Mouse (Mus musculus): ENCODE data around the gene Fam19a2. TPM values are rescaled to one million over a fixed set of nuclear protein-coding genes. Genes with fewer than 3 reads are reported as not detected.
A peak's percentile ranks its signal among the peaks of the same experiment; 100 is the strongest.

The Fam19a2 gene
- polyA plus RNA-seq, 1 experiment from 2014 or later, result 38.4 TPM

- Histone ChIP-seq H3K36me3 (no peaks in the 10 kb centered on the region), H3K9me3 (no peaks in the 10 kb centered on the region), H3K4me3 (no peak overlapping the region), H3K4me2 (0 out of 2 replicates have a peak overlapping the region, but pooled peaks have one; percentile 7), H3K27ac (replicated peaks) (no peak overlapping the region), H3K27me3 (no peaks in the 10 kb centered on the region), H3K9ac (no peak overlapping the region), H3K4me1 (replicated peaks) (0 out of 2 replicates have a peak, but pooled peaks cover 3% of the 10 kb centered on the region)
- ATAC-seq (ENCODE audit: low read depth), result no peak
- 47% methylated on average over 6 of the region's 6 CpGs for WGBS
Observed at GRCm38 (mm10) chr10:123398136-123398535, 134.3 kb downstream of the Fam19a2 start.

- no peak for ATAC-seq (ENCODE audit: low read depth)
- 94% methylated on average over 3 of the region's 3 CpGs for WGBS
Observed at GRCm38 (mm10) chr10:123401188-123401587, 137.4 kb downstream of the Fam19a2 start.

GRCm38 (mm10) chr10:123402460-123402859, 138.7 kb downstream of the Fam19a2 start:
- no peaks in the 10 kb centered on the region for H3K36me3 ChIP-seq
- no peak overlapping the region for H3K4me3 ChIP-seq
- H3K4me1 ChIP-seq (replicated peaks), result 0 out of 2 replicates have a peak, but pooled peaks cover 3% of the 10 kb centered on the region
- no peak overlapping the region for H3K9ac ChIP-seq
- H3K9me3 ChIP-seq, result peaks cover 10% of the 10 kb centered on the region; the same call in 1 of the 2 replicates
- H3K4me2 ChIP-seq, result no peak overlapping the region
- ATAC-seq (ENCODE audit: low read depth), result no peak
- no peaks in the 10 kb centered on the region for H3K27me3 ChIP-seq
- no peak overlapping the region for H3K27ac ChIP-seq (replicated peaks)
- WGBS, result 47% methylated on average over 3 of the region's 3 CpGs

More at GRCm38 (mm10) chr10:123401188-123401587, 137.4 kb downstream of the Fam19a2 start:
- Histone ChIP-seq H3K4me2 (no peak overlapping the region), H3K27me3 (no peaks in the 10 kb centered on the region), H3K4me1 (replicated peaks) (0 out of 2 replicates have a peak, but pooled peaks cover 3% of the 10 kb centered on the region), H3K9ac (no peak overlapping the region), H3K4me3 (no peak overlapping the region), H3K27ac (replicated peaks) (no peak overlapping the region), H3K9me3 (peaks cover 7% of the 10 kb centered on the region; the same call in 1 of the 2 replicates), H3K36me3 (no peaks in the 10 kb centered on the region)

GRCm38 (mm10) chr10:123414953-123415352, 151.2 kb downstream of the Fam19a2 start:
- Histone ChIP-seq H3K9me3 (no peaks in the 10 kb centered on the region), H3K36me3 (no peaks in the 10 kb centered on the region), H3K4me3 (no peak overlapping the region), H3K4me1 (replicated peaks) (peaks cover 16% of the 10 kb centered on the region), H3K27ac (replicated peaks) (no peak overlapping the region), H3K4me2 (no peak overlapping the region), H3K27me3 (no peaks in the 10 kb centered on the region), H3K9ac (no peak overlapping the region)
- 90% methylated on average over 1 of the region's 1 CpGs for WGBS
- ATAC-seq (ENCODE audit: low read depth), result no peak

- peak; percentile 61; the same call in 1 of the 2 replicates for ATAC-seq (ENCODE audit: low read depth)
- no peak overlapping the region for H3K4me2 ChIP-seq
Observed at GRCm38 (mm10) chr10:123416024-123416423, 152.2 kb downstream of the Fam19a2 start.

GRCm38 (mm10) chr10:123418616-123419173, 154.9 kb downstream of the Fam19a2 start:
- no peak for ATAC-seq (ENCODE audit: low read depth)
- Histone ChIP-seq H3K9ac (no peak overlapping the region), H3K4me3 (no peak overlapping the region), H3K27ac (replicated peaks) (0 out of 2 replicates have a peak overlapping the region, but pooled peaks have one; percentile 5), H3K27me3 (no peaks in the 10 kb centered on the region), H3K9me3 (peaks cover 5% of the 10 kb centered on the region; the same call in 1 of the 2 replicates), H3K4me2 (no peak overlapping the region), H3K36me3 (no peaks in the 10 kb centered on the region), H3K4me1 (replicated peaks) (peaks cover 16% of the 10 kb centered on the region)
- WGBS, result 62% methylated on average over 7 of the region's 7 CpGs

More at GRCm38 (mm10) chr10:123416024-123416423, 152.2 kb downstream of the Fam19a2 start:
- Histone ChIP-seq H3K4me3 (no peak overlapping the region), H3K9me3 (peaks cover 5% of the 10 kb centered on the region; the same call in 1 of the 2 replicates), H3K9ac (no peak overlapping the region), H3K27ac (replicated peaks) (peak overlapping the region; percentile 63), H3K4me1 (replicated peaks) (peaks cover 16% of the 10 kb centered on the region), H3K27me3 (no peaks in the 10 kb centered on the region), H3K36me3 (no peaks in the 10 kb centered on the region)
- WGBS, result 31% methylated on average over 4 of the region's 4 CpGs

- no peak overlapping the region for H3K9ac ChIP-seq
- no peak for ATAC-seq (ENCODE audit: low read depth)
- H3K4me2 ChIP-seq, result no peak overlapping the region
- peaks cover 16% of the 10 kb centered on the region for H3K4me1 ChIP-seq (replicated peaks)
- H3K36me3 ChIP-seq, result no peaks in the 10 kb centered on the region
- no peak overlapping the region for H3K27ac ChIP-seq (replicated peaks)
- no peaks in the 10 kb centered on the region for H3K27me3 ChIP-seq
- 93% methylated on average over 1 of the region's 1 CpGs for WGBS
- peaks cover 5% of the 10 kb centered on the region; the same call in 1 of the 2 replicates for H3K9me3 ChIP-seq
- H3K4me3 ChIP-seq, result no peak overlapping the region
Observed at GRCm38 (mm10) chr10:123420249-123420648, 156.5 kb downstream of the Fam19a2 start.

GRCm38 (mm10) chr10:123424482-123424881, 160.7 kb downstream of the Fam19a2 start:
- Histone ChIP-seq H3K9ac (no peak overlapping the region), H3K27me3 (no peaks in the 10 kb centered on the region), H3K36me3 (no peaks in the 10 kb centered on the region), H3K4me1 (replicated peaks) (no peaks in the 10 kb centered on the region), H3K4me3 (no peak overlapping the region), H3K27ac (replicated peaks) (no peak overlapping the region), H3K9me3 (peaks cover 5% of the 10 kb centered on the region; the same call in 1 of the 2 replicates), H3K4me2 (no peak overlapping the region)
- 88% methylated on average over 3 of the region's 3 CpGs for WGBS
- ATAC-seq (ENCODE audit: low read depth), result no peak

GRCm38 (mm10) chr10:123426527-123427363, 162.9 kb downstream of the Fam19a2 start:
- H3K4me1 ChIP-seq (replicated peaks), result 0 out of 2 replicates have a peak, but pooled peaks cover 3% of the 10 kb centered on the region
- no peak overlapping the region for H3K4me3 ChIP-seq
- H3K27me3 ChIP-seq, result no peaks in the 10 kb centered on the region
- no peaks in the 10 kb centered on the region for H3K36me3 ChIP-seq
- no peaks in the 10 kb centered on the region for H3K9me3 ChIP-seq
- no peak for ATAC-seq (ENCODE audit: low read depth)
- WGBS, result 83% methylated on average over 8 of the region's 8 CpGs
- no peak overlapping the region for H3K27ac ChIP-seq (replicated peaks)
- H3K9ac ChIP-seq, result no peak overlapping the region
- no peak overlapping the region for H3K4me2 ChIP-seq

- Histone ChIP-seq H3K36me3 (no peaks in the 10 kb centered on the region), H3K4me1 (replicated peaks) (0 out of 2 replicates have a peak, but pooled peaks cover 3% of the 10 kb centered on the region), H3K27ac (replicated peaks) (no peak overlapping the region), H3K9me3 (no peaks in the 10 kb centered on the region), H3K27me3 (no peaks in the 10 kb centered on the region), H3K4me2 (no peak overlapping the region), H3K4me3 (no peak overlapping the region), H3K9ac (no peak overlapping the region)
- ATAC-seq (ENCODE audit: low read depth), result no peak
- WGBS, result 64% methylated on average over 5 of the region's 5 CpGs
Observed at GRCm38 (mm10) chr10:123431569-123431968, 167.8 kb downstream of the Fam19a2 start.

- 75% methylated on average over 4 of the region's 4 CpGs for WGBS
- no peaks in the 10 kb centered on the region for H3K27me3 ChIP-seq
- ATAC-seq (ENCODE audit: low read depth), result no peak
- no peak overlapping the region for H3K4me3 ChIP-seq
- no peaks in the 10 kb centered on the region for H3K9me3 ChIP-seq
- no peak overlapping the region for H3K9ac ChIP-seq
- no peaks in the 10 kb centered on the region for H3K36me3 ChIP-seq
- H3K4me1 ChIP-seq (replicated peaks), result no peaks in the 10 kb centered on the region
- H3K4me2 ChIP-seq, result no peak overlapping the region
- no peak overlapping the region for H3K27ac ChIP-seq (replicated peaks)
Observed at GRCm38 (mm10) chr10:123437576-123437975, 173.8 kb downstream of the Fam19a2 start.

- 88% methylated on average over 1 of the region's 1 CpGs for WGBS
- Histone ChIP-seq H3K9me3 (no peaks in the 10 kb centered on the region), H3K27me3 (no peaks in the 10 kb centered on the region), H3K27ac (replicated peaks) (no peak overlapping the region), H3K9ac (no peak overlapping the region), H3K4me3 (no peak overlapping the region), H3K4me1 (replicated peaks) (no peaks in the 10 kb centered on the region), H3K4me2 (no peak overlapping the region), H3K36me3 (no peaks in the 10 kb centered on the region)
- no peak for ATAC-seq (ENCODE audit: low read depth)
Observed at GRCm38 (mm10) chr10:123456800-123457199, 193.0 kb downstream of the Fam19a2 start.

Measured in neural tube, embryonic 13.5 days (tissue).